ENCODE assay signal across 1 mouse cellular context in the genomic region with DNA sequence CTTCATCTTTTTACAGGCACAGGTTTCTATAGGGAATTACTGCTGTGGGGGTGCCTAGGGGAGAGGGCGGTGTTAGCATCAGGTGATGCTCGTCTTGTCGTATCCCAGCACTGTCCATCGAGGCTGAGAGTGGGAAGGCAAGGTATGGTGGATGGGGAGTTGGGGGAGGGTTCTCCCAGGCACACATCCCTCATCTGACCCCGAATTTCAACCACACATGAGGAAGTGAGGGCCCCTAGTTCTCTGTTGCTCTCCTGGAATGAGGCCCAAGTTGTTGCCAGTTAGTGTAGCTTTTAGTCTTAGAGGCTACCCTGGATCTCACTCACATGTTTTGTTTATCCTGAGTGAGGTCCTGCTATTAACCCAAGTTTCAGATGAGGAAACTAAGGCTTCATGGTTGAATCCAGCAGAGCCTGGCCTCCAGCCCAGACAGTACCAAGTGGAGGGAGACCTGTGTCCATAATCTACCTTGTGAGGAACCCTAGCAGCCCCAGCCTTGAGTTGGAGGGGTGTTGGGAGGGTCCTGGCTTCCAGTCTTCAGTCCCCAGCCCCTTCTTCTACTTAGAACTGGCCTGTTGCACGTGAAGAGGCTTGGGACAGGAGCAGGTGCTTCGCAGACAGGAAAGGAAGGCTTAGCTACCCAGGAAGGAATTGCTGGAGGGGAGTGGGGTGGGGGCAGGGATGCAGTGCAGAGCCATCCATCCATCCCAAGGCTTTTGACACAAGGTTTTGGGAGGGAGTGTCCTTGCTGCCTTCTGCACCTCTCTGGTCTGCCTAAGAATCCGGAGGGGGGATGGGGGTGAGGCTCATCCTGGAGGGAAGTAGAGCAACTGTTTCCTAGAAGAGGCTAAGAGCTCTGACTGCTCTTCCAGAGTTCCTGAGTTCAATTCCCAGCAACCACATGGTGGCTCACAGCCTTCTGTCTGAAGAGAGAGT.
TF ChIP-seq lines count a peak whose summit lies in the region.

No protein-coding gene starts in this region.

TF ChIP-seq in MEL, 35 proteins besides CTCF, POLR2A, EP300 and RAD21:
- TF ChIP-seq USF2 (IDR thresholded peaks at IDR 0.05; ENCODE audit: borderline replicate concordance in 1 of 2, insufficient read depth in 1 of 2, low read depth in 1 of 2, low read length in 2 of 2) = no peak
- TF ChIP-seq UBTF (IDR thresholded peaks at IDR 0.05; ENCODE audit: borderline replicate concordance, insufficient read depth, low read depth, low read length) = no peak
- TF ChIP-seq ELF1 (IDR thresholded peaks at IDR 0.05; ENCODE audit: low read depth, low read length) = no peak
- TF ChIP-seq SIN3A (IDR thresholded peaks at IDR 0.05; ENCODE audit: low read length) = no peak
- TF ChIP-seq MAX (IDR thresholded peaks at IDR 0.05; ENCODE audit: low read length) = no peak
- TF ChIP-seq E2F4 (IDR thresholded peaks at IDR 0.05; ENCODE audit: borderline replicate concordance, low read depth, low read length) = no peak
- no peak for TF ChIP-seq NRF1 (IDR thresholded peaks at IDR 0.05; ENCODE audit: insufficient read depth, low read depth, low read length, poor library complexity, severe bottlenecking)
- TF ChIP-seq CHD2 (IDR thresholded peaks at IDR 0.05; ENCODE audit: low read length) = no peak
- TF ChIP-seq TCF12 (IDR thresholded peaks at IDR 0.05; ENCODE audit: low read depth, low read length) = no peak
- TF ChIP-seq MEF2A (IDR thresholded peaks at IDR 0.05; ENCODE audit: extremely low read depth, insufficient replicate concordance, low read depth, low read length, poor library complexity, severe bottlenecking) = no peak
- no peak for TF ChIP-seq JUND (IDR thresholded peaks at IDR 0.05; ENCODE audit: low read depth, low read length)
- TF ChIP-seq KAT2A (conservative IDR thresholded peaks at IDR 0.05; ENCODE audit: low read depth, low read length) = no peak
- TF ChIP-seq ZC3H11A (IDR thresholded peaks at IDR 0.05; ENCODE audit: low read depth, low read length) = no peak
- TF ChIP-seq ZMIZ1 (IDR thresholded peaks at IDR 0.05; ENCODE audit: low read depth, low read length) = no peak
- no peak for TF ChIP-seq CHD1 (IDR thresholded peaks at IDR 0.05; ENCODE audit: low read depth, low read length)
- no peak for TF ChIP-seq HCFC1 (IDR thresholded peaks at IDR 0.05; ENCODE audit: low read depth, low read length)
- TF ChIP-seq SMC3 (IDR thresholded peaks at IDR 0.05; ENCODE audit: low read depth, low read length) = no peak
